Mouse (Mus musculus) lung, adult 2 months (tissue): ENCODE measurements around the gene Slc25a13. TPM values are rescaled to one million over a fixed set of nuclear protein-coding genes. Genes with fewer than 3 reads are reported as not detected.
"Not testable (repeated sequence)": the region's sequence is repeated elsewhere in the genome, so short reads cannot be mapped to it uniquely, and the experiment has no call there.

Experiments used
- DNase-seq: peaks from one replicate; pipeline ENCODE4 v3.0.0; 2022
- H3K4me1 ChIP-seq: fragments of 200-500 bp; 2 replicates; pipeline ENCODE4 v1.6.1; 2011; ENCODE audit warnings: low read length; ENCODE audit not compliant: control insufficient read depth, insufficient read depth
- H3K4me3 ChIP-seq: fragments of 200-500 bp; replicated peaks from 2 replicates; pipeline ENCODE3; 2011; ENCODE audit warnings: low read depth, mild to moderate bottlenecking, control low read depth, low read length; ENCODE audit errors: extremely low read depth
- CTCF ChIP-seq: fragments of 200-500 bp; IDR thresholded peaks from 2 replicates; pipeline ENCODE4 v1.5.1; 2011; ENCODE audit warnings: mild to moderate bottlenecking, low read length, control low read depth; ENCODE audit not compliant: insufficient read depth
- POLR2A ChIP-seq: fragments of 200-500 bp; IDR thresholded peaks from 2 replicates; pipeline ENCODE4 v1.6.1; 2011; ENCODE audit warnings: low read depth, mild to moderate bottlenecking, control low read depth, low read length, borderline replicate concordance; ENCODE audit errors: extremely low read depth
- WGBS: fragments of 180-500 bp; shearing (Covaris S2); methylation state at CpG from one replicate; pipeline ENCODE4 v1.1.7; 2018; 5-methylcytosine and 5-hydroxymethylcytosine counted together
- polyA plus RNA-seq: library from polyadenylated mRNA; depleted of rRNA; stranded (reverse); fragments of >200 nt; gene quantifications from 2 replicates; pipeline ENCODE4 v1.2.3, GENCODE M21; 2012

Gene Slc25a13
- polyA plus RNA-seq, 1 experiment: 2.7 TPM

DNA sequence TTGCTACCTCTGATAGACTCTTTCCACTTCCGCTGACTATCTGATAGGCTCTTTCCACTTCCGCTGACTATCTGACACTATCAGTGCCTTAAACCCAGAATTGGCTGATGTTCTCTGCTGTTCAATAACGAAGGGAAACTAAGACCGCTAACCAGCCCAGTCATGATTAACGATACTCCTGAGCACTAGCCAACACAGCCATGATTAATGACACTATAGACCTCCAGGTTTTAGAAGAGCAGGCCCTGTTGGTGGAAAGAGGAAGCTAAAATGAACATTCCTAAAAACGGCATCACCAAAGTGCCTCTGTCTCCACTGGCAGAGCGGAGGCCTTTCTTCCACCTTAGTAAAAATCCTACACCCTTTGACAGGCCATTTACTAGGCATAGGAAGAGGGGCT lies 24.6 kb downstream of the Slc25a13 start:
- TF ChIP-seq CTCF: no peak
- no peak for TF ChIP-seq POLR2A
- H3K4me3 ChIP-seq: no peak overlapping the region
- DNase-seq: no peak
- 76% methylated on average over 7 of the region's 7 CpGs for WGBS
- H3K4me1 ChIP-seq: no peaks in the 10 kb centered on the region

DNA sequence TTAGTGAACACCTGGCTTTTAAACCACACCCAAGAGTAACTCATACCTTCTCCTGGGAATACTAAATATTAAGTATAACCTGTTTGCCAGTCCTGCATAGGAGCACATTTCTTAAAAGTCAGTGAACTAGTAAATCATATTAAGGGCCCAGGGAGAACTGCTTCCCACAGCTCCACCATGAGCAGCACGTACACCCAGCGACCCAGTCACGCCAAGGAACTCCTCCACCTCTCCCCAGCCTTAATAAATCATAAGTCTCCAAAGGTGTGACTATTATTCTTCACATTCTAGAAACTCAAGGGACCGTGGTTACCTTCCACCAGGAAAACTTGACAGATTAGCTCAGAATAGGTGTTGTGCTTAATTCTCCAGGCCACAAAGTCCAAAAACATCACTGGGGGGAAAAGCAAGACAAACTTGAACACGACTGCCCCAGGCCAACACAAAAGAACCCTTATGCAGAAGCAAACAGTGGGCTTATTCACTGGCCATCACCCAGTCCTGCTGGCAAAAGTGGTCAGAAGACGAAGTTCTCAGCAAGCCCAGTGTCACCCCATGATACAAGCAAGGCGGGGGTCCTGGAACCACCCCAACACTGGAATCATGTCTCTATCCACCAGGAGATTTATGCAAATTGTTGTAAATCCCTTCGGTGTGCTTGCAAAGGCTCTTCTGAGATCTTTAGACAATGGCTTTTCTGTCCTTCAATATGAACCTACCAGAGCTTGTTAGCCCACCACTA lies 25.2 kb downstream of the Slc25a13 start:
- WGBS: 83% methylated on average over 8 of the region's 8 CpGs
- Histone ChIP-seq H3K4me1 (no peaks in the 10 kb centered on the region), H3K4me3 (no peak overlapping the region)
- no peak for DNase-seq
- TF ChIP-seq POLR2A (no peak), CTCF (no peak)

DNA sequence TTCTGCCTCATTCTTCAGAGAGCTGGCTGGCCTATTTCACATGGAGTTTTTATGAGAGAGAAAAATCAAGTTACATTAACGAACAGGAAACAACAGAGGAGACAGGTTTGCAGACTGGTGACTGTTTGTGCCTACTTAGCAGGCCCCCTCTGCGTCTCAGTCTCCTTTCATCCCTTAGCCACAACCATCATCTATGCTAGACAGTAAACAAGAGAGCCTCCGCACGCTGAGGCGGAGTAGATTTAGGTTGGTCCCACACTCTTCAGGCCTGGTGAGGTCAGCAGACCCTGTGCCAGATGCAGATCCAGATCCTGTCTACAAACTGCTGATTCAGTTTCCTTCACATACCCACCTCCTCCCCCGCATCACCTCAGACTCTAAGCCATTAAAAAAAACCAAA lies 28.0 kb downstream of the Slc25a13 start:
- no peak for DNase-seq
- no peak overlapping the region for H3K4me3 ChIP-seq
- TF ChIP-seq POLR2A: no peak
- TF ChIP-seq CTCF: no peak
- WGBS: 87% methylated on average over 6 of the region's 6 CpGs
- no peaks in the 10 kb centered on the region for H3K4me1 ChIP-seq

DNA sequence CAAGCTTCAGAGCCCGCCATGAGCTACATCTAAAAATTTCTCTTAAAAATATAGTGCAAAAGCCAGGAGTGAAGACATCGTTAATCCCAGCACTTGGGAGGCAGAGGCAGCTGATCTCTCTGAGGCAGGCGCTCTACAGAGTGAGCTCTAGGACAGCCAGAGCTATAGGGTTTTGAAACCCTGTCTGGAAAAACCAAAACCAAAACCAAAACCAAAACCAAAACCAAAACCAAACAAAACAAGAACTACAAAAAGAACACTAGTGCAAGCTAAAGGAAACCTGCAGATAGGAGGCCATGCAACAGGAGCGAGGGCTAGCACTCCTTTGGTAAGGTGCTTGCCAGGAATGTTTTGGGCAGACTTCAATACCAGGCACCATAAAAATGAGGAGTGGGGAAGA lies 30.5 kb downstream of the Slc25a13 start:
- 83% methylated on average over 4 of the region's 4 CpGs for WGBS
- no peak for TF ChIP-seq CTCF
- TF ChIP-seq POLR2A: no peak
- DNase-seq: no peak
- Histone ChIP-seq H3K4me3 (no peak overlapping the region), H3K4me1 (no peaks in the 10 kb centered on the region)

DNA sequence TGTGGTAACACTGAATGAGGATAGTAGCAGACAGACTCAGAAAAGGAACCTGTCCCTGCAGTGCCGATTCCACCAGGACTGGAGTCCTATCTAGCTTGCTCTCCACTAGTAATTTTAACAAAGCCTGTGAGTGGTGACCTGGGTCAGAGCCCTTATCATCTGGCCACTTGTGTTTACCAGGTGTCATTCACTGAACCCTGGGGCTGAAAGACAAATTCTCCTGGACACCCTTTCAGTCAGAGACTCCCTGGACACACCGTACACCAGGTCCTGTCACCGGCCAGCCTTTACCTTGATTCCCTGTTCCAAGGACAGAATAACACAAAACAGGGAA lies 31.3 kb downstream of the Slc25a13 start:
- Histone ChIP-seq H3K4me3 (no peak overlapping the region), H3K4me1 (no peaks in the 10 kb centered on the region)
- WGBS: 83% methylated on average over 3 of the region's 3 CpGs
- DNase-seq: no peak
- TF ChIP-seq POLR2A (no peak), CTCF (no peak)

DNA sequence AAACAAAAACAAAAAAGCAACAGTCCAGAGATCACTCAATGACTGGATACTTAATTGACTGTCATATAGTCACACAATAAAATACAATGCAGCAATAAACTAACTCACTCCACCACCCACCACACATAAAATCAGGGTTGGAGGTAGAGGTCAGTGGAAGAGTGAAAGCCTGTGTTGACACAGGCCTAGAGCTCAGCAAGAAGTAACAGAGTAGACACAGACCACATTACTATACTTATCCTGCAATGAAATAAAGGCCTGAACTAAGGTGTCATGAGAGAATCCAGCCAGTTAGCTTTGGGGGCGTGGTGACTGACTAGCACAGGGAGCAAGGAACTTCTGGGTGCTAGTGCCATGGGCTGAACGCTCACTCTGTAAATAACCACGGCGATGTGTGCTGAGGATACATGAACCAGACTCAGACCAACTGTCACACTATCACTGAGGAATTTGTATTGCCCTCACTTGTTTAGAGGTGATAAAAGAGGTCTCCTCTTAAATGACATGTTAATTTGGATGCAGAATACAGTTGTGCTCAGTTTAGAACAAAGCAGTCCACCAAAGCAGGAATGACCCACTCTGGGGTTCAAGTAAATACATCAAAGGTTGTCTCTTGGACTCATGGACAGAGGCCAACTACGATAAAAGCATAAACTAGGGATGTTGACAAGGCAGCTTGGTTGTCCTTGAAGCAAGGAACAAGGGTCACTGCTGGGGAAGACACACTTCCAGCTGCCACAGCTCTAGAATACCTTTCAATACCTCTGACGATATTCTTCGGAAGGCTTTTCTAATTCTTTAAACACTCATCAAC lies 31.8 kb downstream of the Slc25a13 start:
- Histone ChIP-seq H3K4me3 (no peak overlapping the region), H3K4me1 (no peaks in the 10 kb centered on the region)
- WGBS: 54% methylated on average over 7 of the region's 7 CpGs
- no peak for DNase-seq
- TF ChIP-seq POLR2A (no peak), CTCF (no peak)

DNA sequence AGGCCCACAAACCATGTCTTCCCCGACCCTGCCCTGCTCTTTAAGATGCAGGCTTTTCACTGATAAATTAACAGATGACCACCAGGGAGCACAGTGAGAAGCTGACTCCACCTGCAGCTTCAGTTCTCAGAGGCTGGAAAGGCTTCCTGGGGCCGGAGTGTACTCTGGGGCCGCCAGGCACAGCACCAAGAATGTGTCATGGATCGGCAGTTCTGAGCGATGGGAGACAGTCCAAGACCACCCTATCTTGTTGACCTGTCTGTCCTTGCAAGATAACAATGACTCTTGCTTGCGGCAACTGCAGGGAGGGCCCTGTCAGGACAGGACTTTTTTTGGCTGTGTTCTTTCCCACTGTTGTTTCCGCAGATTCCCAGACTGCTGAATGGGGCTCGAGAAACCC lies 33.4 kb downstream of the Slc25a13 start:
- no peaks in the 10 kb centered on the region for H3K4me1 ChIP-seq
- no peak for DNase-seq
- TF ChIP-seq POLR2A (no peak), CTCF (no peak)
- WGBS: 35% methylated on average over 8 of the region's 8 CpGs
- H3K4me3 ChIP-seq: no peak overlapping the region

DNA sequence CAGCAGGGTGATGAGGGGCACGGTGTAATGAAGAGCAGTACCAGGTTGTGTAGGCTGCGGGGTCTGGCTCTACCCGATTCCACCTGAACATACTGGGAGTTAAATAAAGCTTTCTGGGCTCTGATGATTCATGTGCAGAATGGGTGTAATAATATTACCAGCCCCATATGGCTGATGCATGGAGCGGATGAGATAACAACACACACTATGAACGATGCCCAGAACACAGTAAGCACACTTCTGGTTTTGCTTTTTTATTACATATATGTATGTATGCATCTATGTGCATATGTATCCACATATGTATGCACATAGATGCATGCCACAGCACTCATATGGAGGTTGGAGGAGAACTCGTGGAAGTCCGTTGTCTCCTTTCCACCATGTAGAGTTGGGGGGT lies 34.8 kb downstream of the Slc25a13 start:
- WGBS: 94% methylated on average over 7 of the region's 7 CpGs
- H3K4me1 ChIP-seq: no peaks in the 10 kb centered on the region
- H3K4me3 ChIP-seq: no peak overlapping the region
- TF ChIP-seq CTCF (no peak), POLR2A (no peak)
- DNase-seq: no peak

DNA sequence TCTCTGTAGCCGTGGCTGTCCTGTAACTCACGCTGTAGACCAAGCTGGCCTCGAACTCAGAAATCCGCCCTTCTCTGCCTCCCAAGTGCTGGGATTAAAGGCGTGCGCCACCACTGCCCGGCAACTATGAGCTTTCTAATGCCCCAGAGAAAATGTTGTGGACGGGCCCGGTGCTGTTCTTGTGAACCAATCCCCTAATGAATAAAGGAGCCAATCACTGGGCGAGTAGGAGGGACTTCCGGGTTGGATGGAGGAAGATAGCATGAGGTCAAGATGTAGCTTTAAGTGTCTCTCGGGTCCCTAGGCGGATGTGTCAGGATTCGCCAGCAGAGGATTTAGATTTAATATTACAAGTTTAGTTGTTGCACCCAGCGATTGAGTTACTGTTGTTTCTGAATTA lies 38.6 kb downstream of the Slc25a13 start:
- not testable (repeated sequence) for DNase-seq, H3K4me3 ChIP-seq, H3K4me1 ChIP-seq
- 92% methylated on average over 15 of the region's 15 CpGs for WGBS

DNA sequence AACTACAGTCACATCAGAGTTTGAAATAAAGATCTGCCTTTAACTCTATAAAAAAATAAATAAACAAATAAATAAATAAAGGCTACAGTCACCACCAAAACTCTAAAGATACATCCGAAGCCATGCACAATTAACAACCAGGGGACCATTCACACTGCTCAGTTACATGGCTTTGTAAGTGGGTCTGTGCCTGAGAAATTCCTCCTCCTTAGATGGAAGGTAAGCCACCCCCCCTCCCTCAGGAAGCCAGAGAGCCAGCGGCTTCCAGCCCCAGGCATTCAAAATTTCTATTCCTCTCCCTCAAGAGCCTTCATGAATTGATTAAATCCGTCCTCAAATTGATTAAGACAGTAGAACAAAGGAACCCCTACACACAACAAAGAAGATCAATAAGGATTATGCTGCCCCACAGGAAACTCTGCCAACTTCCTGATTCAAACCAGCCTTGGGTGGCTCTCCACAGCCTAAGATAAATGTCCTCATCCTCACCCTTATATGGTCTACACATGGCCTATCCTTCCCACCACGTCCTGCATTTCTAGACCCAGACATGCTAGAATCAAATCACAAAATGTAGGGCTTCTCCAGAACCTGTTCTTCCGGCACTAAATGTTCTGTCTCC lies 41.5 kb downstream of the Slc25a13 start:
- Histone ChIP-seq H3K4me1 (no peaks in the 10 kb centered on the region), H3K4me3 (no peak overlapping the region)
- DNase-seq: no peak
- TF ChIP-seq CTCF (no peak), POLR2A (no peak)
- 74% methylated on average over 5 of the region's 5 CpGs for WGBS
